Mouse (Mus musculus) brain, embryonic 14.5 days (tissue): ENCODE measurements around the gene Cops8. TPM values are rescaled to one million over a fixed set of nuclear protein-coding genes. Genes with fewer than 3 reads are reported as not detected.
A peak's percentile ranks its signal among the peaks of the same experiment; 100 is the strongest.

Experiments used
- DNase-seq: peaks from one replicate; pipeline ENCODE4 v3.0.0-alpha.2; 2011; ENCODE audit warnings: low read depth
- CTCF ChIP-seq: fragments of 200-500 bp; IDR thresholded peaks from 2 replicates; pipeline ENCODE4 v1.5.1; 2012; ENCODE audit warnings: inconsistent platforms, mild to moderate bottlenecking, moderate library complexity, borderline replicate concordance; ENCODE audit not compliant: insufficient read depth, insufficient read length; ENCODE audit errors: extremely low read depth
- POLR2A ChIP-seq: fragments of 200-500 bp; IDR thresholded peaks from 2 replicates; pipeline ENCODE4 v1.6.1; 2012; ENCODE audit warnings: mild to moderate bottlenecking, inconsistent platforms, borderline replicate concordance; ENCODE audit not compliant: poor library complexity, insufficient read depth, insufficient read length, severe bottlenecking; ENCODE audit errors: extremely low read depth
- polyA plus RNA-seq: library from polyadenylated mRNA; depleted of rRNA; stranded (reverse); fragments of >200 nt; gene quantifications from 2 replicates; pipeline ENCODE4 v1.2.3, GENCODE M21; 2012

The Cops8 gene
- polyA plus RNA-seq, 1 experiment: 112 TPM

DNA sequence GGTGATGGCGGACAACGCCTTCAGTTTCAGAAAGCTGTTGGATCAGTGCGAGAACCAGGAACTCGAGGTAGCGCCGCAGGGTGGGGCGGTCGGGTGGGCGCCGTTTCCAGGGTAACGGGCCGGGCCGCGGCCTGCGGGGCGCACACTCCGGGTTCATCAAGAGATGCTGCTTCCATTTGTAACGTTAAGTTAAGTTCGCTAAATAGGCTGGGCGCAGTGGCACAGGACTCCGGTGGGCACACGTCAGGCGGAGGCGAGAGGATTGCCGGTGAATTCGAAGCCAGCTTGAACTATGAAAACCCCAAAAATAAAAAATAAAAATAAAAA is 743 bp downstream of the Cops8 start:
- DNase-seq: no peak

DNA sequence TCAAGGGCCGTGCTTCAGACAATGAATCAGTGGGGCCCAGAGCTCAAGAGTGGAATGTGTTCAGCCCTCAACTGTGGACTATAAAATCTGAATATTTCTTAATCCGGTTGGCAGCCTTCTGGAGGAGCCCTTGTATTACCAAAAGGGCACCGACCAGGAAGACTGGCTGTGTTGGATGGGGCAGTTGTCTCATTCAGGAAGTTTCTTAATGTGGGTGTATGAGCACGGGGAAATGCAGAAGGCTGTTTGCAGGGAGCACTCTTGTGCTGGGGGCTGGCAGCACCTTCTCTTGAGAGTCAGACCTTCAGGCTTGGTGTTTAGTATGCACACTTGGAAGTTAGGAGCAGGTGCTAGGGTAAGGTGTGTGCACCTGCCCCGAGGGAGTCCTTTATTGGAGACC is 6.6 kb downstream of the Cops8 start:
- no peak for DNase-seq
- TF ChIP-seq POLR2A: no peak
- TF ChIP-seq CTCF: no peak

More for the DNA sequence above, 743 bp downstream of the Cops8 start:
- no peak for TF ChIP-seq POLR2A
- no peak for TF ChIP-seq CTCF

DNA sequence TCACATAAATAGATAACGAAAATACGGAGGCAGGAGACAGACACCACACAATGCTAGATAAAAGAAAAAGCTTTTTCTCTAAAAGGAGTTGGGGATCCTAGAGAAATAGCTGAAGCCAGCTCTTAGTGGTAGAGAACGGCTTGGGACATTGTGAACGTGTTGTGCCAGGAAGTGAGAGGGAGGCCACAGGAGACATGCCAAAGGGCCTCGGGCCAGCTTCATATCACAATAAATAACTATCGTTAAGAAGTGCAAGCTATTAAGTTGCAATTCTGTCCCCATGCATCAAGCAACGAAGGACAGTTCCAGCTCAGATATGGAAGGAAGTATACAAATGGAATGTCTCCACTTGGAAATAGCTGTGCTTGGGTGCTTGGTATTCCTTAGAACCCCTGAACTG is 14.5 kb downstream of the Cops8 start:
- no peak for DNase-seq
- TF ChIP-seq CTCF: no peak
- no peak for TF ChIP-seq POLR2A

DNA sequence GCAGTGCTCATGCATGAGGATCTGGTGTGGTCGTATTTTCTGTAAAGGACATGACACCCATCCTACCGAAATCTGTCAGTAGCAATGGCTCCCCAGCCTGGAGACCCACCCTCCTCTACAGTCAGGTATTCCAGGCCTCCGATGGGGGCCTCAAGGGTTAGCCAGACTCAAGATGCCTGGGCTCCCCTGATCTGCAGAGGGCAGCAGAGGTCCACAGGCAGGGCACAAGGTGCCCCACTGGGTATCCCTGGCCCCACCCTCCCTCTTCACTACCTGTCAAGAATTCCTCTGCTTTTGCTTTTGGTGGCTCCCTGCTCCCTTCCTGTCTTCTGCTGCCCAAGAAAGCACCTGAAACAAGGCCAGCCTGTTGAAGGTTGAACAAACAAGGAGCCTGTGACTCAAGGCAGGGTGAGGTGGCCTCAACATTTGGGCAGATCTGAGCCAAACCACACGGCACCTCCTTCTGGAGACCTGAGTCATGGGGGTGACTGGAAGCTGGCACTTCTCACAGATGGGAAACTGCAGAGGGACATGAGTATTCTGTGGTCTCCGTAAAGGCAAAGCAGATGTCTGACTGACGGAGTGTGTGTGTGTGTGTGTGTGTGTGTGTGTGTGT is 30.7 kb downstream of the Cops8 start:
- no peak for TF ChIP-seq POLR2A
- TF ChIP-seq CTCF: no peak

DNA sequence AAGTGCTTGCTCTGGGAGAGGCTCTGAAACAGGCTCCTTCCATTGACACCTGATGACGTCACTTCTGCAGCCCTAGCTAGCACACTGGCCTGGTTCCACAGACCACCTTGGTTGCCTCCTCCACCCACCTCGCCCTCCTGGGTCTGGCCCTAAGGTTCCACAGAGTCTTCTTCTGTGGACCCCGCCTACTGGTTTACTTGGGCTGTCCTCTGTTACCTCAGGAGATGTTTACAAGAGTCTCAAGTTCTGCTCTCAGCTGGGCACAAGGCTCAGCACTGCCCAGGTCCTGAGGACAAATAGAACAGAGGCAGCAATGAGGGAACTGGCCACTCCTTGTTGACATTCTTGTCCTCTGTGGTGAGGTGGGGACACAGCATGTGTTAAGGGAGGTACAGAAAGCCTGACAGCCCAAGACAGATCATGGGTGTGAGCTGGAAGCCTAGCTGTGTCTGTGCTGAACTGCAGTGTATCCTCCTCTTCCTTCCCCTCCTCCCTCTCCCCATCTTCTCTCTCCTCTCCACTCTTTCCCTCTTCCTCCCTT is 31.5 kb downstream of the Cops8 start:
- DNase-seq: no peak
- TF ChIP-seq CTCF: no peak
- TF ChIP-seq POLR2A: no peak

More for the DNA sequence above, 30.7 kb downstream of the Cops8 start:
- no peak for DNase-seq

DNA sequence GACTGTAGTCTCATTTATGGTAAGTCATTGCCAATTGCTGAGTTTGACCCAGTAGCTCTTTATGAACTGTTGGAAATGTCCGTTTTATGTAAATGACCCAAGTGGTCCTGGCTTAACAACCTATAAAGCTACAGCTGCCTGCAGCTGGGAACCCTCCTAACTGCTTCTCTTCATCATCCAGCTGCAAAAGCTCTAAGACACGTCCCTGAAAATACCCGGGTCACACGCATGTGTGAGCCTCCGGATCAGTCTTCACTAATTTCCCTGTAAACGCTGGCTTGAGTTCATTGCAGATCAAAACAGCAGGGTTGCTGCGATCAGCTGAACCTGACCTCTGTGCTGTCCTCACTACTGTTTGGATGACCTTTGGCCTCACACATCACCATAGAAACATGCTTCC is 35.6 kb downstream of the Cops8 start:
- no peak for DNase-seq
- TF ChIP-seq CTCF: no peak
- no peak for TF ChIP-seq POLR2A

DNA sequence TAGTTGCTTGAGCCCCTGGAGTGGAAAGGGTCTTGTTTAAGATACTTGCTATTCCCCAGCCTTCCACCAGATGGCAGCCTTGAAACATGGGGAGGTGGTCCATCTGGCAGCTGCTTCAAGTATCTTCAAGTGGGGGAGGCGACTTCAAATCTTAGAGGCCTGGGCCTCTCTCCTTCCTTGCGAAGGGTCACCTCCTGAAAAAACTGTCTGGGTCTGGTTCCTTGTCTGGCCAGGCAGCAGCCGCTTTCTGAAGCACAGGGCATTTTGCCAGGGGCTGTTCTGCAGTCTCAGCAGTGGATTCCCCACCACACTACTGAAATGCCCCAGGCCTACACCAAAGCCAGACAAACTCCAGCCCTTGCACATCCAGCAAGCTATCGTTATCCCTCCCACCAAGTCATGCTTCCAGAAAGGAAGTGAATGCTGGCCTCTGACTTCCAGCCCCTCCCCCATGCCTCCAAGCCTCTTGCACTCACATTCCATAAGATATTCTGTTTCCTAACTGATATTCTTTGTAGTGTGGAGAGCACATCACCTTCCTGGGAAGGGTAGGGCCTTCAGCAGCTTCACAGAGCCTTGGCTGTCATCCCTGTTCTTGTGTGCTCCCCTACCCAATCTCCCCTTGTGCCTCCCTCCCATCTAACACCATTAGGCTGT is 48.1 kb downstream of the Cops8 start:
- TF ChIP-seq POLR2A (no peak), CTCF (peak; percentile 95)
- DNase-seq: peak; percentile 89

DNA sequence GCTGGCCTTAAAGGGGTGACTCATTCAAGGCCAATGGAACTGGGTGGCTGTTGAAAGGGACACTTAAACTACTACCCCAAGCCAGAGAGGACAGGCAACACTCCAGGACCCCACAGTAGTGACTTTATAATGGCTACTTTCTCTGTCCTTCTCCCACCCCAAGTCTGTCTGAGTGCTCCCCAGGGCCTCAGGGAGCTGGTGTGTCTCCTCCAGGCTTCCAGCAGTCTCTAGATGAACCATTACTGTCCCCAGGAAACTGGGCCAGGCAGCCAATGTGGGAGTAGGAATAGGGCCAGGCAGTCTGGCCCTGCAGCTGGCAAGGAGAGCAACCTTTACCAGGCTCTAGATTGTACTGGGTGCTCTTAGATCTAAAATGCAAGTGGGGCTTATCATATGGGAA is 49.0 kb downstream of the Cops8 start:
- TF ChIP-seq CTCF: no peak
- TF ChIP-seq POLR2A: no peak
- no peak for DNase-seq

DNA sequence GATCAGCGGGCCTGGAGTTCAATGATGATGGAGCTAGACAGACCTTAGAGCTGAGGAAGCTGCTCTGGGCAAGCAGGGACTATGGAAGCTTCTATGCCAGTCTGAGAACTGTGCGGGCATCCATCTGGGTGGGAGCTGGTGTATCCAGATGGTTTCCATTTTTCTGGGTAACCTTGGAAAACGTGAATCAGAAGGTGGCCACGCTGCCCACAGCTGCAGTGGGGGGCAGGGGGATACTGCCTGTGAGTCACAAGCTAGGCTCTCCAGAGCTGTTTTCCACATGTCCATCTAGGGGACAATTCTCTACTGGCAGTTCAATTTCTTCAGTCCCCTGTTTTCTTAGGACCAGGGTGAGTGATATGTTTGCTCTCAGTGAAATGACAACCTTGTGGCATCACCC is 49.8 kb downstream of the Cops8 start:
- no peak for DNase-seq
- TF ChIP-seq CTCF (no peak), POLR2A (no peak)

DNA sequence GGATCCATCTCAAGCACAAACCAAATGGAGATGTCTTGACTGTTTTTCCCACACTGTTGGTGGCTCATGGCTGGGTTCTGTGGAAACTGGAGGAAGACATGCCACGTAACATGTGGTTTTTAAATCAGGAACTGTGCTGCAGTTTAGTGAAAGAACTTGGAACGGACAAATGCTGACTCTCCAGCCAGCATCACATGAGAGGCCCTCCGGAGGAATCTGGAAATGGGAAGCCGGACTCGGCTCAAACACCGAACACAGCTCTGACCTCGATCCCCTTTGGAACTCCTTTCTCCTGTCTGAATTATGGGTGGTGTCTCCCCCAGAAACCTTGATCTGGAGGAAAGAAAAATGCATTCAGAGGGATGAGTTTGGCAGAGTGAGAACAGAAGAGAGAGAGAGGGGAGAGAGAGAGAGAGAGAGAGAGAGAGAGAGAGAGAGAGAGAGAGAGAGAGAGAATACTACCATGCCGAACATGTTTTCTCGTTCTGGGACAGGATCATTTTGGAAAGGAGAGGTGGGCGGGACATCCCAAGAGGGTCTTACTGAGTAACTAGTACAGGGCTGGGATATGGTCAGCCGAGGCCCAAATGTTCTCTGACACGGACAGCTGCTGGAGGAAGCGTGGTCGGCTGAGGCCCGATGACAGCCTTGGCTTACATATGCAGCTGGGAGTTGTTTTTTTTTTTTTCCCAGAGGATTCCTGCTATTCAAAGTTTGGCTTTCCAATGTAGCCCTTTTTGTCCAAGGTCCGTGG is 53.9 kb downstream of the Cops8 start:
- no peak for DNase-seq
- TF ChIP-seq POLR2A (no peak), CTCF (no peak)

DNA sequence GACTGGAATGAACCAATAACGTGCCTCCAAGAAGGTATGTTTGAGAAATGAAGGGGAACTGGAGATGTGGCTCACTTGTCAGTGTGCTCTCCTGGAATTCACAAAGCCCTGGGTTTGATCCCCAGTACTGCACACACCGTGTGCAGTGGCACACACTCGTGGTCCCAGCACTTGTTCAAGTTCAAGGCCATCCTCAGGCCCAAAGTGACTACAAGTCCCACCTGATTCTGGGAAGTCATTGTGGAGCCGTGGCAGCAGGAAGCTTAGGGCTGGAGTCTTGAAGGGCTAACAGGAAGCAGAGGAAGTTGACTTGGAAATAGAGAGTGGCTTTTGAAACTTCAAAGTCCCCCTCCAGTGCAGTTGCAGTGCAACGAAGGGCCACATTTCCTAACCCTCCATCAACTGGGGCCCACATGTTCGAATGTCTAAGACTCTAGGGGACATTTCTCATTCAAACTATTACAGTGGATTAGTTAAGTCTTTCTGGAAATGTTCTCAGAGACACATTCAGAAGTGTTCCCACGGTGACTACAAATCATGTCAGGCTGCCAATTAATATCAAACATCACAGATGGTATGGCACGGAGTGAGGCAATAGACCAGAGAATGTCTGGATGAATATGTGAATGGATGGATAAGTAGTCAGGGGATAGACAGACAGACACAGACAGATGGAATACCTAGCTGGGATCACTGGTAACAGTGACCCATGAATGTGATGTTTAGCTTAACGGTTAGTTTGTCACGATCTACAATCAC is 54.7 kb downstream of the Cops8 start:
- peak; percentile 16 for DNase-seq
- TF ChIP-seq CTCF (no peak), POLR2A (no peak)
